ENCODE assay signal across 8 mouse cellular contexts in the genomic region with DNA sequence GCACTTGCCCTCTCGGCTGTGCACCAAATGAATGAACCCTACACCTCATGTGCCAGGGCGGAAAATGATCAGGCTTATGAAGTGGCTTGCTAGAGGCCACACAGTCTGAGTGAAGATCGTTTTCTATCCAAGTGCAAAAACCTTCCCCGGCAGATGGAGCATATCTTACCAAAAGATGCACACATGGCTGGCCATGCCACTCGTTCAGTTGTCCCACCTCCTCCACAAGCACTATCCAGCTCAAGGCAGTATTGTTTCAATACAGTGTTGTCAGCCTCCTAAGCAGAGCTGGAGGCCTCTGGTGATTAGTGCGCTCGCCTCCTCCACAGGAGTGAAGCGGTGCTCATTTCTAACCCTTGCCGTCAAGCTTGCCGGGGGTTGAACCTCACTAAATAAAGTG.
DNase-seq lines count a peak whose midpoint lies in the region; ATAC-seq and TF ChIP-seq lines count a peak whose summit lies in the region.

No protein-coding gene starts in this region.

- no peaks in the 10 kb centered on the region for H3K79me2 ChIP-seq in liver, adult 2 months (ENCODE audit: control insufficient read depth, insufficient read depth, low read length)

- no peaks in the 10 kb centered on the region for H3K27me3 ChIP-seq in forebrain, postnatal 0 days (ENCODE audit: insufficient read depth, low read length)
- H3K27me3 ChIP-seq in forebrain, embryonic 10.5 days (ENCODE audit: poor library complexity, severe bottlenecking), result no peaks in the 10 kb centered on the region
- no peaks in the 10 kb centered on the region for H3K27me3 ChIP-seq in liver, adult 2 months (ENCODE audit: control insufficient read depth, insufficient read depth, low read length)
- H3K27me3 ChIP-seq in hindbrain, embryonic 16.5 days (replicated peaks; ENCODE audit: control insufficient read depth, insufficient read depth, low read length), result no peaks in the 10 kb centered on the region
- no peaks in the 10 kb centered on the region for H3K27me3 ChIP-seq in neural tube, embryonic 13.5 days

- H3K27ac ChIP-seq in forebrain, postnatal 0 days (ENCODE audit: low read depth, low read length), result peak overlapping the region; percentile 57; the same call in 1 of the 2 replicates
- no peak overlapping the region for H3K27ac ChIP-seq in forebrain, embryonic 10.5 days
- H3K27ac ChIP-seq in liver, adult 2 months (replicated peaks; ENCODE audit: insufficient read depth, low read depth, low read length), result peak overlapping the region; percentile 37; the same call in 1 of the 2 replicates
- H3K27ac ChIP-seq in hindbrain, embryonic 16.5 days (ENCODE audit: low read depth, low read length), result peak overlapping the region; percentile 53
- H3K27ac ChIP-seq in neural tube, embryonic 13.5 days (replicated peaks), result peak overlapping the region; percentile 52

- no peak overlapping the region for H3K4me3 ChIP-seq in forebrain, postnatal 0 days (ENCODE audit: low read depth, low read length)
- no peak overlapping the region for H3K4me3 ChIP-seq in forebrain, embryonic 10.5 days
- no peak overlapping the region for H3K4me3 ChIP-seq in liver, adult 2 months (ENCODE audit: insufficient read depth, low read depth, low read length)
- H3K4me3 ChIP-seq in hindbrain, embryonic 16.5 days (ENCODE audit: low read length), result no peak overlapping the region
- no peak overlapping the region for H3K4me3 ChIP-seq in neural tube, embryonic 13.5 days

- H3K9me3 ChIP-seq in forebrain, postnatal 0 days (ENCODE audit: low read length), result no peaks in the 10 kb centered on the region
- no peaks in the 10 kb centered on the region for H3K9me3 ChIP-seq in forebrain, embryonic 10.5 days
- H3K9me3 ChIP-seq in hindbrain, embryonic 16.5 days (ENCODE audit: control insufficient read depth, low read length), result no peaks in the 10 kb centered on the region
- no peaks in the 10 kb centered on the region for H3K9me3 ChIP-seq in neural tube, embryonic 13.5 days

- H3K9ac ChIP-seq in forebrain, postnatal 0 days, result no peak overlapping the region
- H3K9ac ChIP-seq in liver, adult 2 months (ENCODE audit: low read depth, low read length), result no peak overlapping the region
- H3K9ac ChIP-seq in hindbrain, embryonic 16.5 days (ENCODE audit: low read depth, low read length), result no peak overlapping the region; the same call in 1 of the 2 replicates
- H3K9ac ChIP-seq in neural tube, embryonic 13.5 days, result no peak overlapping the region

- peak; percentile 67 for ATAC-seq in forebrain, postnatal 0 days
- ATAC-seq in hindbrain, embryonic 16.5 days, result peak; percentile 44
- no peak for ATAC-seq in neural tube, embryonic 13.5 days (ENCODE audit: low read depth)

- H3K36me3 ChIP-seq in forebrain, postnatal 0 days (ENCODE audit: insufficient read depth), result no peaks in the 10 kb centered on the region
- H3K36me3 ChIP-seq in forebrain, embryonic 10.5 days (replicated peaks), result no peaks in the 10 kb centered on the region
- H3K36me3 ChIP-seq in liver, adult 2 months (ENCODE audit: control insufficient read depth, insufficient read depth, low read length), result no peaks in the 10 kb centered on the region
- H3K36me3 ChIP-seq in hindbrain, embryonic 16.5 days (ENCODE audit: control insufficient read depth, insufficient read depth, low read length), result no peaks in the 10 kb centered on the region
- no peaks in the 10 kb centered on the region for H3K36me3 ChIP-seq in neural tube, embryonic 13.5 days

- no peak for TF ChIP-seq CTCF in forebrain, postnatal 0 days (IDR thresholded peaks at IDR 0.05; ENCODE audit: low read depth)
- TF ChIP-seq CTCF in liver, adult 2 months (IDR thresholded peaks at IDR 0.05; ENCODE audit: low read depth, low read length), result no peak

- DNase-seq in forebrain, postnatal 0 days, result peak; percentile 40
- DNase-seq in forebrain, embryonic 10.5 days (ENCODE audit: extremely low spot score, low spot score), result no peak
- no peak for DNase-seq in liver, adult 2 months (ENCODE audit: extremely low read depth, low read depth, low spot score)
- no peak for DNase-seq in liver
- DNase-seq in spleen, adult 18-20 months, result no peak
- DNase-seq in ovary, postnatal 36 days (ENCODE audit: low spot score), result no peak

- peaks cover 7% of the 10 kb centered on the region; the same call in 1 of the 2 replicates for H3K4me1 ChIP-seq in forebrain, postnatal 0 days (ENCODE audit: insufficient read depth)
- peaks cover 9% of the 10 kb centered on the region for H3K4me1 ChIP-seq in forebrain, embryonic 10.5 days
- H3K4me1 ChIP-seq in liver, adult 2 months (ENCODE audit: control insufficient read depth, insufficient read depth, low read length), result no peaks in the 10 kb centered on the region
- H3K4me1 ChIP-seq in hindbrain, embryonic 16.5 days (ENCODE audit: control insufficient read depth, insufficient read depth, low read depth, low read length), result peaks cover 15% of the 10 kb centered on the region
- H3K4me1 ChIP-seq in neural tube, embryonic 13.5 days (replicated peaks), result peaks cover 43% of the 10 kb centered on the region

- no peak for TF ChIP-seq POLR2A in liver, adult 2 months (IDR thresholded peaks at IDR 0.05; ENCODE audit: extremely low read depth, insufficient read depth, low read length)

- 59% methylated on average over 10 of the region's 10 CpGs for WGBS in forebrain, postnatal 0 days
- WGBS in forebrain, embryonic 10.5 days, result 88% methylated on average over 10 of the region's 10 CpGs
- WGBS in liver, adult 2 months, result 87% methylated on average over 10 of the region's 10 CpGs
- WGBS in hindbrain, embryonic 16.5 days, result 55% methylated on average over 10 of the region's 10 CpGs
- WGBS in neural tube, embryonic 13.5 days, result 73% methylated on average over 10 of the region's 10 CpGs

- H3K4me2 ChIP-seq in forebrain, postnatal 0 days (ENCODE audit: low read depth), result peak overlapping the region; percentile 23; the same call in 1 of the 2 replicates
- H3K4me2 ChIP-seq in hindbrain, embryonic 16.5 days (ENCODE audit: low read length), result no peak overlapping the region; the same call in 1 of the 2 replicates
- no peak overlapping the region for H3K4me2 ChIP-seq in neural tube, embryonic 13.5 days
